Mouse (Mus musculus) ovary, postnatal 10 days (tissue): ENCODE data around the gene Erc2.

Experiments used
- DNase-seq: peaks from one replicate; pipeline ENCODE4 v3.0.0; 2022; ENCODE audit warnings: low spot score

The Erc2 gene

GRCm38 (mm10) chr14:28508288-28509258, 886.3 kb downstream of the Erc2 start:
- DNase-seq = no peak

- peak; percentile 33 for DNase-seq
Observed at GRCm38 (mm10) chr14:28509441-28510340, 887.5 kb downstream of the Erc2 start.

- DNase-seq = peak; percentile 24
Observed at GRCm38 (mm10) chr14:28510341-28511028, 888.3 kb downstream of the Erc2 start.

GRCm38 (mm10) chr14:28511029-28511651, 888.9 kb downstream of the Erc2 start:
- peak; percentile 32 for DNase-seq

GRCm38 (mm10) chr14:28512805-28513590, 890.8 kb downstream of the Erc2 start:
- DNase-seq = no peak

GRCm38 (mm10) chr14:28514171-28514570, 891.9 kb downstream of the Erc2 start:
- DNase-seq = no peak

- no peak for DNase-seq
Observed at GRCm38 (mm10) chr14:28515331-28515730, 893.1 kb downstream of the Erc2 start.

- DNase-seq = no peak
Observed at GRCm38 (mm10) chr14:28517631-28518560, 895.7 kb downstream of the Erc2 start.

GRCm38 (mm10) chr14:28521106-28521505, 898.9 kb downstream of the Erc2 start:
- DNase-seq = no peak

GRCm38 (mm10) chr14:28522611-28523010, 900.4 kb downstream of the Erc2 start:
- no peak for DNase-seq

GRCm38 (mm10) chr14:28525566-28525965, 903.3 kb downstream of the Erc2 start:
- DNase-seq = no peak
